Mouse (Mus musculus) intestine, embryonic 16.5 days (tissue): ENCODE results near the gene Dgki. TPM values are rescaled to one million over a fixed set of nuclear protein-coding genes. Genes with fewer than 3 reads are reported as not detected.

Experiments
- ATAC-seq: fragments of 200-750 bp; cut with Nextera tagmentation; 2 replicates; pipeline ENCODE4 v1.8.0; 2017; ENCODE audit warnings: moderate TSS enrichment, moderate library complexity
- H3K27ac ChIP-seq: fragments of 300-500 bp; sonication (generic); 2 replicates; pipeline ENCODE4 v1.5.1; 2014; ENCODE audit warnings: mild to moderate bottlenecking, low read length
- H3K27me3 ChIP-seq: fragments of 300-500 bp; sonication (generic); replicated peaks from 2 replicates; pipeline ENCODE4 v1.6.1; 2014; ENCODE audit warnings: low read length, control low read depth, mixed read lengths; ENCODE audit not compliant: control insufficient read depth, insufficient read depth
- H3K36me3 ChIP-seq: fragments of 300-500 bp; sonication (generic); 2 replicates; pipeline ENCODE4 v1.6.1; 2014; ENCODE audit warnings: low read length, control low read depth; ENCODE audit not compliant: control insufficient read depth, insufficient read depth
- H3K4me1 ChIP-seq: fragments of 300-500 bp; sonication (generic); 2 replicates; pipeline ENCODE4 v1.6.1; 2014; ENCODE audit warnings: low read length, control low read depth, mixed read lengths; ENCODE audit not compliant: control insufficient read depth, insufficient read depth
- H3K4me2 ChIP-seq: fragments of 300-500 bp; sonication (generic); 2 replicates; pipeline ENCODE4 v1.6.1; 2014; ENCODE audit warnings: low read depth, low read length, control low read depth
- H3K4me3 ChIP-seq: fragments of 300-500 bp; sonication (generic); 2 replicates; pipeline ENCODE4 v1.5.1; 2014; ENCODE audit warnings: mild to moderate bottlenecking, low read length
- H3K9ac ChIP-seq: fragments of 300-500 bp; sonication (generic); 2 replicates; pipeline ENCODE4 v1.6.1; 2014; ENCODE audit warnings: low read depth, low read length
- H3K9me3 ChIP-seq: fragments of 300-500 bp; sonication (generic); 2 replicates; pipeline ENCODE4 v1.6.1; 2016; ENCODE audit warnings: low read length, control low read depth; ENCODE audit not compliant: control insufficient read depth
- WGBS: fragments of 180-500 bp; shearing (Covaris S2); extraction: QIAGEN DNeasy Blood & Tissue Kit; methylation state at CpG from one replicate; pipeline ENCODE4 v1.1.7; 2014; 5-methylcytosine and 5-hydroxymethylcytosine counted together
- polyA plus RNA-seq: library from polyadenylated mRNA; unstranded; fragments of >200 nt; fragmentation: Nextera tagmentation; extraction: Ambion mirVana; gene quantifications from 2 replicates; pipeline ENCODE4 v1.2.1, GENCODE M21; 2015

Gene Dgki
- polyA plus RNA-seq, 1 experiment from 2014 or later: 0.38 TPM

DNA sequence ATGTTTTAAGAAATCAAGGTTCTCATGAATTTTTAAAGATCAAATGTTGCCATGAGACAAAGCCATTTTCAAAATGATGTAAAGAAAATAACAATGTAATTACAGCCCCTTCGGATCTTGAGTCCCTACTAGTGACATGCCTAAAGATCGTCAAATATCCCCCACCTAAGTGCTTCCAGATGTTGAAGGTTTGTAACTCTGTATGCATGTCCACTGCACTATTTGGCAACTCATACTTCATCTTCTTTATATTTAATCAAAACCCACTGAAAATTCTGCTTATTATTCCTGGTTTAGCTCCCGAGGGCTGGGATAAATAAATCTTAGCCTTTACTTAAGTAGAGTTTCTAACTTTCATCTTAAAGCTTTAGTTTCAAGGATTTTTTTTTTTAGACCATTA lies 458.3 kb downstream of the Dgki start:
- Histone ChIP-seq H3K9ac (no peak overlapping the region), H3K27me3 (no peaks in the 10 kb centered on the region), H3K4me2 (no peak overlapping the region), H3K9me3 (no peaks in the 10 kb centered on the region), H3K4me3 (no peak overlapping the region), H3K36me3 (no peaks in the 10 kb centered on the region), H3K4me1 (0 out of 2 replicates have a peak, but pooled peaks cover 2% of the 10 kb centered on the region), H3K27ac (no peak overlapping the region)
- WGBS: 54% methylated on average over 3 of the region's 3 CpGs
- no peak for ATAC-seq

- no peak overlapping the region for H3K9ac ChIP-seq
- H3K4me2 ChIP-seq: no peak overlapping the region
- no peak overlapping the region for H3K27ac ChIP-seq
- ATAC-seq: no peak
- H3K4me1 ChIP-seq: 0 out of 2 replicates have a peak, but pooled peaks cover 2% of the 10 kb centered on the region
- H3K9me3 ChIP-seq: no peaks in the 10 kb centered on the region
- no peaks in the 10 kb centered on the region for H3K27me3 ChIP-seq
- no peaks in the 10 kb centered on the region for H3K36me3 ChIP-seq
- no peak overlapping the region for H3K4me3 ChIP-seq
Measured at GRCm38 (mm10) chr6:36841174-36841573, 458.8 kb downstream of the Dgki start.

- Histone ChIP-seq H3K4me2 (no peak overlapping the region), H3K4me3 (no peak overlapping the region), H3K4me1 (0 out of 2 replicates have a peak, but pooled peaks cover 2% of the 10 kb centered on the region), H3K27ac (no peak overlapping the region), H3K27me3 (no peaks in the 10 kb centered on the region), H3K36me3 (no peaks in the 10 kb centered on the region), H3K9ac (no peak overlapping the region), H3K9me3 (no peaks in the 10 kb centered on the region)
- no peak for ATAC-seq
- WGBS: 96% methylated on average over 1 of the region's 1 CpGs
Measured at GRCm38 (mm10) chr6:36838747-36839146, 461.2 kb downstream of the Dgki start.

GRCm38 (mm10) chr6:36835351-36835750 lies 464.6 kb downstream of the Dgki start:
- no peak overlapping the region for H3K27ac ChIP-seq
- H3K9me3 ChIP-seq: no peaks in the 10 kb centered on the region
- H3K9ac ChIP-seq: no peak overlapping the region
- ATAC-seq: no peak
- H3K36me3 ChIP-seq: no peaks in the 10 kb centered on the region
- H3K27me3 ChIP-seq: no peaks in the 10 kb centered on the region
- no peak overlapping the region for H3K4me3 ChIP-seq
- H3K4me2 ChIP-seq: no peak overlapping the region
- H3K4me1 ChIP-seq: no peaks in the 10 kb centered on the region
- WGBS: 75% methylated on average over 3 of the region's 3 CpGs

- Histone ChIP-seq H3K27me3 (no peaks in the 10 kb centered on the region), H3K9ac (no peak overlapping the region), H3K4me3 (no peak overlapping the region), H3K9me3 (no peaks in the 10 kb centered on the region), H3K4me1 (no peaks in the 10 kb centered on the region), H3K4me2 (no peak overlapping the region), H3K27ac (no peak overlapping the region), H3K36me3 (no peaks in the 10 kb centered on the region)
- ATAC-seq: no peak
- 76% methylated on average over 4 of the region's 4 CpGs for WGBS
Measured at GRCm38 (mm10) chr6:36834695-36835265, 465.2 kb downstream of the Dgki start.

GRCm38 (mm10) chr6:36832681-36833080 lies 467.3 kb downstream of the Dgki start:
- Histone ChIP-seq H3K4me3 (no peak overlapping the region), H3K4me2 (no peak overlapping the region), H3K9me3 (no peaks in the 10 kb centered on the region), H3K4me1 (no peaks in the 10 kb centered on the region), H3K36me3 (no peaks in the 10 kb centered on the region), H3K27me3 (no peaks in the 10 kb centered on the region), H3K9ac (no peak overlapping the region), H3K27ac (no peak overlapping the region)
- 82% methylated on average over 4 of the region's 4 CpGs for WGBS
- ATAC-seq: no peak

GRCm38 (mm10) chr6:36832207-36832606 lies 467.8 kb downstream of the Dgki start:
- Histone ChIP-seq H3K4me3 (no peak overlapping the region), H3K36me3 (no peaks in the 10 kb centered on the region), H3K4me1 (no peaks in the 10 kb centered on the region), H3K27ac (no peak overlapping the region), H3K27me3 (no peaks in the 10 kb centered on the region), H3K9me3 (no peaks in the 10 kb centered on the region), H3K4me2 (no peak overlapping the region), H3K9ac (no peak overlapping the region)
- ATAC-seq: no peak
- 84% methylated on average over 2 of the region's 2 CpGs for WGBS

GRCm38 (mm10) chr6:36830371-36830925 lies 469.5 kb downstream of the Dgki start:
- Histone ChIP-seq H3K27me3 (no peaks in the 10 kb centered on the region), H3K4me2 (no peak overlapping the region), H3K9me3 (no peaks in the 10 kb centered on the region), H3K4me3 (no peak overlapping the region), H3K4me1 (no peaks in the 10 kb centered on the region), H3K36me3 (no peaks in the 10 kb centered on the region), H3K9ac (no peak overlapping the region), H3K27ac (no peak overlapping the region)
- 74% methylated on average over 9 of the region's 9 CpGs for WGBS
- no peak for ATAC-seq

- Histone ChIP-seq H3K27me3 (no peaks in the 10 kb centered on the region), H3K27ac (no peak overlapping the region), H3K4me3 (no peak overlapping the region), H3K4me1 (peaks cover 10% of the 10 kb centered on the region), H3K4me2 (no peak overlapping the region), H3K9me3 (no peaks in the 10 kb centered on the region), H3K36me3 (no peaks in the 10 kb centered on the region), H3K9ac (no peak overlapping the region)
- no peak; the same call in 1 of the 2 replicates for ATAC-seq
Measured at GRCm38 (mm10) chr6:36819784-36820050, 480.3 kb downstream of the Dgki start.
